Mouse (Mus musculus): Measurements from ENCODE around the gene Gad1.

DNA sequence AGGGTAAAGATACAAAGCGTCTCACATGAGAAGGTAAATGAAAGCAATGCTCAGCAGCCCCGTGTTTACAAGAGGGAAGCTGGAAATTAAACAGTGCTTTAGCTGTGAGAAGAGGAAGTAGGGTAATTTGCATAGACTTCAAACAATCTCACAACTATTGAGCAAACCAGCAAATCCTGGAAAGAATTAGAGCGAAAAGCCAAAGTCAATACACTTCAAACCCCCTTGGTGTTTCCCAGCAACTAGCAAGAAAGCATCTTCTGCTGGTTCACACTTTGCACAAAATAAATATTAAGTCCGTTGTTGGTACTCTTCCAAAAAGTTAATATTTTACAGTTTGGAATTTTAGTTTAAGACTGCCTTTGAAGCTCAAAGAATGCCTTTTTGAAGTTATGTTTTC is 47.0 kb upstream of the Gad1 start:
- TF ChIP-seq POLR2A (IDR thresholded peaks at IDR 0.05; ENCODE audit: extremely low read depth, insufficient read depth, low read length) (no peak), CTCF (IDR thresholded peaks at IDR 0.05; ENCODE audit: low read depth, low read length) (no peak)

Data from liver, adult 2 months (tissue).